Mouse (Mus musculus) ES-E14 (cell line): ENCODE data around the gene Phyhd1. TPM values are rescaled to one million over a fixed set of nuclear protein-coding genes. Genes with fewer than 3 reads are reported as not detected.

Source experiments
- DNase-seq: peaks from one replicate; pipeline ENCODE4 v3.0.0-alpha.2; 2013; ENCODE audit warnings: low read depth, low spot score
- H3K27ac ChIP-seq: 2 replicates; pipeline ENCODE4 v1.5.1; 2012; ENCODE audit warnings: low read depth, mild to moderate bottlenecking, low read length, moderate library complexity, mixed read lengths; ENCODE audit not compliant: poor library complexity, insufficient read depth, severe bottlenecking
- H3K36me3 ChIP-seq: 2 replicates; pipeline ENCODE4 v1.6.1; 2012; ENCODE audit warnings: mild to moderate bottlenecking, low read length, moderate library complexity, mixed read lengths; ENCODE audit not compliant: control insufficient read depth, poor library complexity, insufficient read depth, severe bottlenecking
- H3K4me1 ChIP-seq, 2 experiments: fragments of 150-350 bp in 1 of 2; sonication (generic) in 1 of 2; 2 replicates each; pipeline ENCODE4 v1.6.1; 2012; ENCODE audit warnings: low read length in 2 of 2, mild to moderate bottlenecking in 1 of 2, mixed read lengths in 1 of 2; ENCODE audit not compliant: control insufficient read depth in 2 of 2, insufficient read depth in 2 of 2, poor library complexity in 1 of 2
- H3K4me3 ChIP-seq, 2 experiments: fragments of 150-350 bp in 1 of 2; sonication (generic) in 1 of 2; 2 replicates each; pipeline ENCODE4 v1.5.1; 2012; ENCODE audit warnings: low read length in 2 of 2, low read depth in 1 of 2, mild to moderate bottlenecking in 1 of 2, mixed read lengths in 1 of 2; ENCODE audit not compliant: insufficient read depth in 1 of 2, poor library complexity in 1 of 2, severe bottlenecking in 1 of 2
- H3K9ac ChIP-seq: 2 replicates; pipeline ENCODE4 v1.6.1; 2012; ENCODE audit warnings: low read depth, mild to moderate bottlenecking, low read length, mixed read lengths; ENCODE audit not compliant: poor library complexity, insufficient read depth, severe bottlenecking
- H3K9me3 ChIP-seq: fragments of 150-350 bp; sonication (generic); 2 replicates; pipeline ENCODE4 v1.6.1; 2012; ENCODE audit warnings: low read depth, mild to moderate bottlenecking, low read length; ENCODE audit not compliant: control insufficient read depth, insufficient read depth
- CHD2 ChIP-seq: IDR thresholded peaks from 2 replicates; pipeline ENCODE4 v1.6.1; 2014; ENCODE audit warnings: mild to moderate bottlenecking, low read depth, low read length, inconsistent platforms
- HCFC1 ChIP-seq: IDR thresholded peaks from 2 replicates; pipeline ENCODE4 v1.6.1; 2012; ENCODE audit warnings: low read length, inconsistent platforms, borderline replicate concordance; ENCODE audit not compliant: insufficient read depth
- MAFK ChIP-seq: IDR thresholded peaks from 2 replicates; pipeline ENCODE4 v1.6.1; 2014; ENCODE audit warnings: mild to moderate bottlenecking, low read depth, low read length, inconsistent platforms; ENCODE audit not compliant: insufficient read depth
- ZC3H11A ChIP-seq: IDR thresholded peaks from 2 replicates; pipeline ENCODE4 v1.6.1; 2012; ENCODE audit warnings: low read depth, mild to moderate bottlenecking, inconsistent platforms, low read length, borderline replicate concordance
- ZNF384 ChIP-seq: IDR thresholded peaks from 2 replicates; pipeline ENCODE4 v1.6.1; 2012; ENCODE audit warnings: low read depth, low read length, inconsistent platforms
- in situ Hi-C, 2 experiments: fragments of 600-800 bp; cut with MboI; formaldehyde crosslinking; loops; one replicate each; pipeline ENCODE4 v1.15.1; 2025; ENCODE audit warnings: low sequenced_read_pairs in 2 of 2, inconsistent platforms in 1 of 2; ENCODE audit not compliant: unreplicated experiment in 2 of 2
- total RNA-seq: library from RNA; depleted of rRNA; stranded (reverse); fragments of 300-350 nt; gene quantifications from 2 replicates; pipeline ENCODE4 v1.2.3, GENCODE M21; 2012

Gene Phyhd1
- total RNA-seq, 1 experiment: 2.7 TPM

- Histone ChIP-seq H3K27ac (peak overlapping the region; percentile 59; the same call in 1 of the 2 replicates), H3K9me3 (no peaks in the 10 kb centered on the region), H3K9ac (peak overlapping the region; percentile 36; the same call in 1 of the 2 replicates), H3K36me3 (peaks cover 8% of the 10 kb centered on the region; the same call in 1 of the 2 replicates), H3K4me1 (peaks cover 9 to 29% of the 10 kb centered on the region in 2 experiments; a peak in 3 of 4 replicates), H3K4me3 (peak overlapping the region; percentile 13 to 28; a peak in 2 of 4 replicates)
- in situ Hi-C loops: no loop called here
- peak; percentile 71 for DNase-seq
- TF ChIP-seq HCFC1 (no peak), ZNF384 (no peak), MAFK (no peak), ZC3H11A (no peak), CHD2 (no peak)
These were observed 464 bp downstream of the Phyhd1 start for GRCm38 (mm10) chr2:30266392-30266941.

DNA sequence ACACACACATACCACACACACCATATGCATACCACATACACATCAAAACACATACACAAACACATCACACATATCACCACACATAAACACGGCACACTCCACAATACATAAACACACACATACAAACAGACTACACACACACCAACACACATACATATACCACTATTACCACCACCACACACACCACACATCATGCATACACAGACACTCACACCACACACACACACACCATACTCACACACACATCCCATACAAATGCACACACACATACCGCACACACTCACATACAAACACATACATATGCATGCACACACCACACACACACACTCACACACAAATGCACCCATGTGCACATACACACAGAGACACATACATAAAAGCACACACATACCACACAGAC lies 1.5 kb downstream of the Phyhd1 start:
- peaks cover 5% of the 10 kb centered on the region; the same call in 1 of the 2 replicates for H3K36me3 ChIP-seq
- in situ Hi-C loops: no loop called here
- no peak overlapping the region for H3K4me3 ChIP-seq
- H3K27ac ChIP-seq: no peak overlapping the region
- no peak for DNase-seq
- peaks cover 9 to 29% of the 10 kb centered on the region in 2 experiments; a peak in 3 of 4 replicates for H3K4me1 ChIP-seq
- TF ChIP-seq HCFC1 (no peak), ZC3H11A (no peak), CHD2 (no peak), ZNF384 (no peak)
- H3K9ac ChIP-seq: no peak overlapping the region
- no peaks in the 10 kb centered on the region for H3K9me3 ChIP-seq

GRCm38 (mm10) chr2:30268371-30268770 lies 2.4 kb downstream of the Phyhd1 start:
- no peaks in the 10 kb centered on the region for H3K9me3 ChIP-seq
- H3K4me1 ChIP-seq: peaks cover 9 to 25% of the 10 kb centered on the region in 2 experiments; a peak in 3 of 4 replicates
- in situ Hi-C loops: no loop called here
- peaks cover 1% of the 10 kb centered on the region; the same call in 1 of the 2 replicates for H3K36me3 ChIP-seq
- H3K4me3 ChIP-seq: no peak overlapping the region
- TF ChIP-seq MAFK (no peak), CHD2 (no peak), ZC3H11A (no peak), HCFC1 (no peak), ZNF384 (no peak)
- DNase-seq: no peak
- no peak overlapping the region for H3K27ac ChIP-seq
- no peak overlapping the region for H3K9ac ChIP-seq

GRCm38 (mm10) chr2:30269241-30269990 lies 3.4 kb downstream of the Phyhd1 start:
- Histone ChIP-seq H3K36me3 (no peaks in the 10 kb centered on the region), H3K4me1 (peaks cover 9 to 22% of the 10 kb centered on the region in 2 experiments; a peak in 3 of 4 replicates), H3K9ac (no peak overlapping the region), H3K9me3 (no peaks in the 10 kb centered on the region), H3K27ac (no peak overlapping the region), H3K4me3 (no peak overlapping the region)
- in situ Hi-C loops: no loop called here
- TF ChIP-seq MAFK (no peak), ZC3H11A (no peak), HCFC1 (no peak), CHD2 (no peak), ZNF384 (no peak)
- no peak for DNase-seq

DNA sequence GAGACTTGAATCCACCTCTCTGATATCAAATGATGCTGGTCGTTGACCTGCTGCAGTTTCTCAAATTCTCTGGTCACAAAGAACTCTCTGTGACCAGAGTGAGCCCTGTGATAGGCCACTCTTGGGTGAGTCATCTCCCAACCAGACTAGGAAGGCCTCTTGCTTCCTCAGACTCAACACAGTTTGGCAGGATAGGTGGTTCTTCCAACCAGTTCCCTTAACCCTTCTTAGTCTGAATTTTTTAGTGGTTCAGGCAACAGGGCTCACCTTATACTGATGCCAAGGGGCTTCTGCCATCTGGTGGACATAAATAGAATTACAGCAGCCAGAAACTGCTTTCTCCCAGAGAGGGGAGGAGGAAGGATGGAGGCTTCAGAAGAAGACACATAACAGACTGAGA lies 4.1 kb downstream of the Phyhd1 start:
- Histone ChIP-seq H3K27ac (no peak overlapping the region), H3K9ac (no peak overlapping the region), H3K9me3 (no peaks in the 10 kb centered on the region), H3K4me3 (no peak overlapping the region), H3K36me3 (no peaks in the 10 kb centered on the region), H3K4me1 (peaks cover 5 to 16% of the 10 kb centered on the region in 2 experiments; a peak in 2 of 4 replicates)
- TF ChIP-seq ZC3H11A: peak; percentile 49; the same call in 1 of the 2 replicates
- TF ChIP-seq HCFC1: no peak
- TF ChIP-seq ZNF384: 0 out of 2 replicates have a peak, but pooled peaks have one; percentile 21
- TF ChIP-seq MAFK: no peak
- peak; percentile 62 for DNase-seq
- in situ Hi-C loops: no loop called here
